Mouse (Mus musculus): ENCODE measurements around the gene Olfr1466. TPM values are rescaled to one million over a fixed set of nuclear protein-coding genes. Genes with fewer than 3 reads are reported as not detected.

The Olfr1466 gene
- total RNA-seq (2017) = not detected in 3 replicates

DNA sequence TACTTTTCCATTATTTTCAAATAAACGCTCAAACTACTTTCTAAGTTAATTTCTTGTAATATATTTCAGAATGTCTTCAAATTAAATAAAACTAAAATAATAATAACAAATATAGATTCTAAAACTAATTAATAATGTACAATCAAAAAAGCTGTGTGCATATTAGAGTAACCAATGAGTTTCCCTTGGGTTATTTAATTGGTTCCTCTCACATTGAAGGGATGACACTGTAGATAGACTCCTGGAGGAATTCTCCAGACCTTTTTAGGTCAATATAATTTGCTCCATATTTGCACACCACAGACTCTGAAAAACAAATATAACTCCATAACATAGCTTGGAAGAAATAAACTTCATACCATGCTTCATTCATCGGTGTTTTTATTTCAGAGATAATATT, at the start of gene Olfr1466:
Gene Olfr1466, plus strand, starts transcription at position 301 of the 400 bp plus-strand sequence.
- no peak for ATAC-seq (replicated peaks; ENCODE audit: insufficient number of reproducible peaks, low FRiP score, low TSS enrichment, poor library complexity, severe bottlenecking)

DNA sequence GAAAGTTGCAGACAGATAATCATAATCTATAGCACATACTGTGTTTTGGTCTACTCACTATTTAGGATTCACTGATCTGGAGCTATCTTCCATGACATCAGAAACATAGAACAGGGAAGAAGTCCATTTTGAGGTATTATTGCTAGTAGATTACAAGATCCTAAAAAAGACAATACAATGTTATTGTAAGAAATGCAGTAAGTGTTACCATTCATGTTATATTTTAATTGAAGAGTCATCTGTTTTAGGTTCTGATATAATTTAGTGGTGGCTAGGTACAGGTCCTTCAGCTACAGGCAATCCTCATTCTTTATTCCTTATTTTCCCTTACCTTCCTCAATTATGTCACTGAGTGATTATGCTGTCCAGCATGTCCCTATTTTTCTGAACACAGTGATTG, 23.2 kb upstream of the Olfr1466 start, which contains the start of gene Olfr1465:
Gene Olfr1465, minus strand, starts transcription at position 101 of the 400 bp plus-strand sequence.
- no peak for ATAC-seq (replicated peaks; ENCODE audit: insufficient number of reproducible peaks, low FRiP score, low TSS enrichment, poor library complexity, severe bottlenecking)

- ATAC-seq (replicated peaks; ENCODE audit: insufficient number of reproducible peaks, low FRiP score, low TSS enrichment, poor library complexity, severe bottlenecking) = no peak
Measured at GRCm38 (mm10) chr19:13361936-13362335, 23.3 kb downstream of the Olfr1466 start, which contains the start of gene Olfr1467. Olfr1467 (plus strand) TSS chr19:13362236.

Other genes starting within 250 kb of the Olfr1466 start
- gene Olfr1457, start 241.0 kb upstream of the Olfr1466 start, total RNA-seq (2017) = not detected in 3 replicates
- gene Olfr1458, start 232.1 kb upstream of the Olfr1466 start, total RNA-seq (2017) = not detected in 3 replicates
- 0.19 TPM in 1 of 3 replicates, not detected in the others for gene Olfr1459, start 189.3 kb upstream of the Olfr1466 start, total RNA-seq (2017)
- gene Olfr1461, start 175.9 kb upstream of the Olfr1466 start, total RNA-seq (2017) = not detected in 3 replicates
- gene Olfr1462, start 153.1 kb upstream of the Olfr1466 start, total RNA-seq (2017) = not detected in 3 replicates
- gene Olfr1463, start 107.5 kb upstream of the Olfr1466 start, total RNA-seq (2017) = not detected in 3 replicates
- not detected in 3 replicates for gene Olfr1465, start 23.3 kb upstream of the Olfr1466 start, total RNA-seq (2017)
- not detected in 3 replicates for gene Olfr1467, start 23.4 kb downstream of the Olfr1466 start, total RNA-seq (2017)
- not detected in 3 replicates for gene Olfr1469, start 69.0 kb downstream of the Olfr1466 start, total RNA-seq (2017)
- not detected in 3 replicates for gene Olfr1471, start 104.5 kb downstream of the Olfr1466 start, total RNA-seq (2017)
- gene Olfr1472, start 117.2 kb downstream of the Olfr1466 start, total RNA-seq (2017) = not detected in 3 replicates
- not detected in 3 replicates for gene Olfr1474, start 130.7 kb downstream of the Olfr1466 start, total RNA-seq (2017)
- gene Olfr1475, start 141.3 kb downstream of the Olfr1466 start, total RNA-seq (2017) = not detected in 3 replicates
- not detected in 3 replicates for gene Olfr1477, start 161.7 kb downstream of the Olfr1466 start, total RNA-seq (2017)
- gene Olfr1480, start 189.1 kb downstream of the Olfr1466 start, total RNA-seq (2017) = not detected in 3 replicates
- not detected in 3 replicates for gene Olfr1484, start 244.6 kb downstream of the Olfr1466 start, total RNA-seq (2017)